Mouse (Mus musculus) lung, adult 2 months (tissue): ENCODE results near the gene Chic2. TPM values are rescaled to one million over a fixed set of nuclear protein-coding genes. Genes with fewer than 3 reads are reported as not detected.

Experiments
- DNase-seq: peaks from one replicate; pipeline ENCODE4 v3.0.0; 2022
- H3K4me1 ChIP-seq: fragments of 200-500 bp; 2 replicates; pipeline ENCODE4 v1.6.1; 2011; ENCODE audit warnings: low read length; ENCODE audit not compliant: control insufficient read depth, insufficient read depth
- H3K4me3 ChIP-seq: fragments of 200-500 bp; replicated peaks from 2 replicates; pipeline ENCODE3; 2011; ENCODE audit warnings: low read depth, mild to moderate bottlenecking, control low read depth, low read length; ENCODE audit errors: extremely low read depth
- CTCF ChIP-seq: fragments of 200-500 bp; IDR thresholded peaks from 2 replicates; pipeline ENCODE4 v1.5.1; 2011; ENCODE audit warnings: mild to moderate bottlenecking, low read length, control low read depth; ENCODE audit not compliant: insufficient read depth
- POLR2A ChIP-seq: fragments of 200-500 bp; IDR thresholded peaks from 2 replicates; pipeline ENCODE4 v1.6.1; 2011; ENCODE audit warnings: low read depth, mild to moderate bottlenecking, control low read depth, low read length, borderline replicate concordance; ENCODE audit errors: extremely low read depth
- WGBS: fragments of 180-500 bp; shearing (Covaris S2); methylation state at CpG from one replicate; pipeline ENCODE4 v1.1.7; 2018; 5-methylcytosine and 5-hydroxymethylcytosine counted together
- polyA plus RNA-seq: library from polyadenylated mRNA; depleted of rRNA; stranded (reverse); fragments of >200 nt; gene quantifications from 2 replicates; pipeline ENCODE4 v1.2.3, GENCODE M21; 2012

Gene Chic2
- polyA plus RNA-seq, 1 experiment, result 10.6 TPM

DNA sequence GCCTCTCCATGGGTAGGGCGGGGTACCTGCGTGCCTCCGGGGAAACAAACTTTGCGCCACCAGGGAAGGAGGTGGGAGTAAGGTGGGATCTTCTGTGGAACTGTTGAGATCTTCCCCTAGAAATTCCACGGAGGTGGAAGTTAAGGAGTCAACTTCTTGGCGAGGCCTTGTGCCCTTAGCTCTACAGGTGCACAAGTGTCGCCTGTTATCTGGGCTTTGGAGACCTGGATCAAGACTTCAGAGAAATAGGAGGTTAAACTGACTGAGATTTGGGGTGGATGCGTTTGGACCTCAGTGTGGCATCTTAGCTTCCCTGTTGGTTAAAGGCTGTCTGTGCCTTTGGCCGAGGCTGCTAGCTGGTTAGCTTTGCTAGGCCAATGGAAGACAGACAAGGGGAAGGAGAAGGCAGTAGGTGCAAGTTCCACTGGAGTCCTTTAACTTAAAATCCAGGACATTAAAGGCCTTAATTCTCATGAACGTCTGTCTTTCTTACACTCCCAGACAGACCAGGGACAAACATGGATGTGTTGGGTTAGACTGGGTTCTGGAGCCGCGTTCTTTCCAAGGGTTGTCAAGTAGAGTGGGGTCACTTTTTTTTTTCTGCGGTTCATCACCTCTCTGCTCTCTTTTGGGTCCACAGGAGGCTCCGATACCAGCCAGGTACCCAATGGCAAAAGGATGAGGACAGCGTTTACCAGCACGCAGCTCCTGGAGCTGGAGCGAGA is 31.9 kb upstream of the Chic2 start:
- DNase-seq, result no peak
- 4% methylated on average over 17 of the region's 17 CpGs for WGBS
- Histone ChIP-seq H3K4me1 (no peaks in the 10 kb centered on the region), H3K4me3 (no peak overlapping the region)
- TF ChIP-seq POLR2A (no peak), CTCF (no peak)

GRCm38 (mm10) chr5:75075383-75075941 is 30.9 kb upstream of the Chic2 start, which contains the start of gene Gsx2:
TSS of gene Gsx2 (plus strand) at chr5:75075601.
- TF ChIP-seq CTCF, result no peak
- WGBS, result 2% methylated on average over 41 of the region's 41 CpGs
- H3K4me1 ChIP-seq, result 0 out of 2 replicates have a peak, but pooled peaks cover 3% of the 10 kb centered on the region
- H3K4me3 ChIP-seq, result no peak within 1 kb of the TSS
- no peak for DNase-seq

DNA sequence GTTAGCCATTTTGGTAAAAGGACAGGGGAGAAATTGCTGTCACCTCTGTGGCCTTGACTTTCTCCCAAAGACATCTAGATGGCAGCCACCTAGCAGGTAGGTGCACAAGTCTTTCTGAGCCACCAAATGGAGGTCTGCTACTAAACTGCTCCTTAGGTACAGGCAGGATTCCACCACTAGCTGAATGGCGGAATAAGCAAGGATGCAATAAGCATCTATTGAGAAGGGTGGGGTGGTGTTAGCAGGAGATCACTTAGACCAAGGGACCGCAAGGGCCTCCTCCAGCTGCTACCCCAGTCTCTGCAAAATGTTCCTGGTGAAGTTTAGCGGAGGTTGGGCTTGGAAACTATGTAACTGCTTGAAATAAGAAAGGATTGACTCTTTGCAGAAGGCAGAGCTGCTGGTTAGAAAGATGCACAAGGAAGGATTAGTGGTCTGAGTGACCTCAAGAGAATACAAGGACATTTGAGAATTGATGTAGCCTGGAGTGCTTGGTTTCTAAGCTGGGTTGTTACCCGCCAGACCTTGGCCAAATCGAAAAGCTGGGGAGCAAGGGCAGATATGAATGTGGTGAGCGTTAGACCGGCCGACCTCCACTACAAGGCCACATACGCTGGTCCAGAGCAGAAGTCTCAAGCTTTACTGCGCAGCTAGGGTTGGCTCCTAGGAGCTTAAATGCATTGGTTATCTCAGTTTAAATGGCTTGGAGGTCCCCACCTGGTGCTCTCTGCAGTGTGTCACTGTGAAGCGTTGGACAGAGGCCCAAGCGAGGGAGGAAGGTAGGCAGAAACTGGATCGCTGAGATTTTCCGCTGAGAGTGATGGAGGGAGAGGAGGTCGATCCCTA is 30.2 kb upstream of the Chic2 start:
- 15% methylated on average over 15 of the region's 15 CpGs for WGBS
- TF ChIP-seq CTCF, result no peak
- no peak for TF ChIP-seq POLR2A
- Histone ChIP-seq H3K4me1 (0 out of 2 replicates have a peak, but pooled peaks cover 3% of the 10 kb centered on the region), H3K4me3 (no peak overlapping the region)
- no peak for DNase-seq

- WGBS, result 27% methylated on average over 4 of the region's 4 CpGs
- no peak overlapping the region for H3K4me3 ChIP-seq
- DNase-seq, result no peak
- TF ChIP-seq POLR2A (no peak), CTCF (no peak)
- 0 out of 2 replicates have a peak, but pooled peaks cover 3% of the 10 kb centered on the region for H3K4me1 ChIP-seq
Measured at GRCm38 (mm10) chr5:75074132-75074531, 29.6 kb upstream of the Chic2 start.

- 25% methylated on average over 3 of the region's 3 CpGs for WGBS
- Histone ChIP-seq H3K4me3 (no peak overlapping the region), H3K4me1 (0 out of 2 replicates have a peak, but pooled peaks cover 3% of the 10 kb centered on the region)
- TF ChIP-seq POLR2A (no peak), CTCF (no peak)
- DNase-seq, result no peak
Measured at GRCm38 (mm10) chr5:75073684-75074083, 29.1 kb upstream of the Chic2 start.

DNA sequence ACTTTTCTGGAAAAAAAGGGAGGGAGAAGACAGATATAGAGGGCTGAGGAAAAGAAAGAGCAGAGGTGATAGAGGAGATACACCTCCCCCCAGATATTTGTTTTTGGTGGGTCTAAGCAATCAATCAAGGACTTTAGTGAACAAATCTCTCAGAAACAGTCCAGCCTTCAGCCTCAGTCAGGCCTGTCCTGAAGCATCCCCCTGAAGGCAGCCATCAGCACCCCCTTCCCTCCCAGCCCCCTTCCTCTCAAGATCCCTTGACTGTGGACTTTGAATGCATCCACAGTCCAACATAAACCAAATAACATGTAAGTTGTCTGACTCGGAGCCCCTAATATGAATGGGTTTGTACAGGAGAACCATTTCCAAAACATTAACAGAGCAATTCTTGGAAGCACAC is 28.6 kb upstream of the Chic2 start:
- TF ChIP-seq POLR2A (no peak), CTCF (no peak)
- 0 out of 2 replicates have a peak, but pooled peaks cover 3% of the 10 kb centered on the region for H3K4me1 ChIP-seq
- no peak overlapping the region for H3K4me3 ChIP-seq
- WGBS, result 53% methylated on average over 1 of the region's 1 CpGs
- no peak for DNase-seq

DNA sequence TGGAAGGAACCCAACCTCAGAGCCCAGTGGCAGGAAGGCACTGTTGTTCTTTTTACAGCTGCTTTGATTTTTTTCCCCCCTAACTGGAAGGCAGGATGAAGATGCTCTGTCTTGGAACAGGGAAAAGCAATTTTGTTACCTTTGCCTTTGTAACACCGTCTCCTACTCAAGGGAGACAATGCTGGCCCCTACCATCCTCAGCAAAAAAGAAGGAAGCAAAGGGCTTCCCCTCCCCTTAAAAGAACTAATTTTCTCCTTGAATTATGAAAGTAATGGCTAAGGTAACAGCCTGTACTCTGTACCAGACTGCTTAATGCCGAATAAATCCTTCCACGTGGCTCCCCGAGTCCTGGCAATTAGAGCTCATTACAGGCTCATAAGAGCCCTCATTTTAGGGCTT is 28.0 kb upstream of the Chic2 start:
- Histone ChIP-seq H3K4me1 (0 out of 2 replicates have a peak, but pooled peaks cover 3% of the 10 kb centered on the region), H3K4me3 (no peak overlapping the region)
- DNase-seq, result no peak
- WGBS, result 23% methylated on average over 4 of the region's 4 CpGs
- TF ChIP-seq POLR2A, result no peak
- no peak for TF ChIP-seq CTCF

- no peak for DNase-seq
- H3K4me1 ChIP-seq, result peaks cover 6% of the 10 kb centered on the region; the same call in 1 of the 2 replicates
- TF ChIP-seq POLR2A (no peak), CTCF (no peak)
- WGBS, result 7% methylated on average over 10 of the region's 10 CpGs
- H3K4me3 ChIP-seq, result no peak overlapping the region
Measured at GRCm38 (mm10) chr5:75071951-75072350, 27.4 kb upstream of the Chic2 start.

GRCm38 (mm10) chr5:75070656-75071375 is 26.2 kb upstream of the Chic2 start:
- Histone ChIP-seq H3K4me1 (peaks cover 6% of the 10 kb centered on the region; the same call in 1 of the 2 replicates), H3K4me3 (no peak overlapping the region)
- no peak for DNase-seq
- WGBS, result 7% methylated on average over 23 of the region's 23 CpGs
- TF ChIP-seq POLR2A, result no peak
- TF ChIP-seq CTCF, result no peak

DNA sequence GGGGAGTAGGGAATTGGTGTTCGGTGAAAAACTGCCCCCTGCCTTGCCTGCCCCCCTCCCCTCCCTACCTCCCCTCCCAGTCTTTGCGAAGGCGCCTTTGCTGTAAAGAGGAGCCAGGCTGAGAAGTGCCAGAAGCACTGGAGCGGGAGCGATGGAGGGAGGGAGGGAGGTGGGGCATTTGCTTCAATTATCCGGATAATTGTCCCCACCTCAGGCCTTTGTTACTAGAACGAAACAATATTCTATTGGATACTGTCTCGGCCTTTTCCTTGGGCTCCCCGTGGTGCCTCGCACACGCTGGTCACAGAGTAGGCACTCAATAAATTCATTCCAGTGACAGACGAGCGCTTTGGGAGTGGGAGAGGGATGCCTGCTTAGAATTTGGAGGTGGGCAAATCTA is 25.6 kb upstream of the Chic2 start:
- WGBS, result 18% methylated on average over 12 of the region's 13 CpGs
- no peak overlapping the region for H3K4me3 ChIP-seq

More for the DNA sequence above, 25.6 kb upstream of the Chic2 start:
- H3K4me1 ChIP-seq, result peaks cover 6% of the 10 kb centered on the region; the same call in 1 of the 2 replicates
- DNase-seq, result no peak
- TF ChIP-seq CTCF (no peak), POLR2A (no peak)
